Mouse (Mus musculus) embryonic facial prominence, embryonic 12.5 days (tissue): ENCODE results near the gene Lrrtm1. TPM values are rescaled to one million over a fixed set of nuclear protein-coding genes. Genes with fewer than 3 reads are reported as not detected.

Source experiments
- ATAC-seq: fragments of 200-750 bp; cut with Nextera tagmentation; 2 replicates; pipeline ENCODE4 v1.8.0; 2017; ENCODE audit not compliant: insufficient number of reproducible peaks, insufficient read depth, low FRiP score, low TSS enrichment
- H3K27ac ChIP-seq: fragments of 300-500 bp; sonication (generic); 2 replicates; pipeline ENCODE4 v1.5.1; 2016; ENCODE audit warnings: mild to moderate bottlenecking
- H3K27me3 ChIP-seq: fragments of 300-500 bp; sonication (generic); 2 replicates; pipeline ENCODE4 v1.6.1; 2016; ENCODE audit warnings: mild to moderate bottlenecking, moderate library complexity
- H3K36me3 ChIP-seq: fragments of 300-500 bp; sonication (generic); 2 replicates; pipeline ENCODE4 v1.6.1; 2016; ENCODE audit warnings: mild to moderate bottlenecking
- H3K4me1 ChIP-seq: fragments of 300-500 bp; sonication (generic); 2 replicates; pipeline ENCODE4 v1.6.1; 2016
- H3K4me2 ChIP-seq: fragments of 300-500 bp; sonication (generic); replicated peaks from 2 replicates; pipeline ENCODE4 v1.6.1; 2016; ENCODE audit warnings: mild to moderate bottlenecking, moderate library complexity
- H3K4me3 ChIP-seq: fragments of 300-500 bp; sonication (generic); 2 replicates; pipeline ENCODE4 v1.5.1; 2016; ENCODE audit warnings: mild to moderate bottlenecking
- H3K9ac ChIP-seq: fragments of 300-500 bp; sonication (generic); 2 replicates; pipeline ENCODE4 v1.6.1; 2016; ENCODE audit warnings: mild to moderate bottlenecking, moderate library complexity
- H3K9me3 ChIP-seq: fragments of 300-500 bp; sonication (generic); 2 replicates; pipeline ENCODE4 v1.6.1; 2016; ENCODE audit warnings: mild to moderate bottlenecking, moderate library complexity
- WGBS: fragments of 180-500 bp; shearing (Covaris S2); methylation state at CpG from one replicate; pipeline ENCODE4 v1.1.7; 2016; 5-methylcytosine and 5-hydroxymethylcytosine counted together
- polyA plus RNA-seq: library from polyadenylated mRNA; unstranded; fragments of >200 nt; fragmentation: Nextera tagmentation; extraction: Ambion mirVana; gene quantifications from 2 replicates; pipeline ENCODE4 v1.2.1, GENCODE M21; 2016

The Lrrtm1 gene
- 12.5 and 16.4 TPM in 2 replicates for polyA plus RNA-seq

DNA sequence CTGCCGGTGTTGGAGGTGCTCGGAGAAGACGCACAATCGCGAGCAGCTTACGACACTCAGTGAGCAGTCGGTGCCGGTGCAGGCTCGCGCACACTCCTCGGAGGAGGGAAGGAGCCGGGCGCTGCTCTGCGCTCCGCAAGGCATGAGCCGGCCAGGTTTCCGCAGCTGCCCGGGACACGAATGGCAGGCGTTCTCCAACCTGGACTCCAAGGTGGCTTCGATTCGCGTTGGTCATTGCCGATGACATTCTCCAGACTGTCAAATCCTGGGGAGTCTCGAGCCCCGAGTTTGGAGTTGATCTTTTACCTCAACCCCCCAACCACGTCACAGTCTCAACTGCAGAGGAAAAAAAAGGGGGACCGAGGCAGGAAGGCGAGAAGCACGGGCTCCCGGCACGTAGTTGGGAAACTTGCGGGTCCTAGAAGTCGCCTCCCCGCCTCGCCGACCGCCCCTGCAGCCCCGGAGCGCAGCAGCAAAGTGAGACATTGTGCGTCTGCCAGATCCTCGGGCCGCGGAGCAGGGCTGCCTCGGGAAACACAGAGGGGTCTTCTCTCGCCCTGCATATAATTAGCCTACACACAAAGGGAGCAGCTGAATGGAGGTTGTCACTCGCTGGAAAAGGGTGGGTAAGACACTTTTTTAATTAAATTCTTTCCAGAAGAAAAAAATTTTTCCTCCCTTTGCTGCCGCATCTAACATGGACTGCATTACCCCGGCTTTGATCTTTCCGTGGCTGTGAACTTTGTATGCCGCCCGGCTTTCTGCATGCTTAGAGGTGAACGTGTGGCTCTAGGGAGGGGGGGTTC lies at the start of gene Lrrtm1:
Gene Lrrtm1, plus strand, starts transcription at position 89 of the 806 bp plus-strand sequence.
- peak within 1 kb of the TSS; percentile 98 for H3K4me2 ChIP-seq
- H3K4me1 ChIP-seq, result peaks cover 8% of the 10 kb centered on the region
- peak within 1 kb of the TSS; percentile 50 for H3K4me3 ChIP-seq
- H3K27ac ChIP-seq, result no peak within 1 kb of the TSS
- H3K9me3 ChIP-seq, result no peaks in the 10 kb centered on the region
- H3K9ac ChIP-seq, result peak within 1 kb of the TSS; percentile 43
- peak; percentile 88 for ATAC-seq
- H3K27me3 ChIP-seq, result peaks cover 43% of the 10 kb centered on the region
- no peaks in the 10 kb centered on the region for H3K36me3 ChIP-seq
- under 1% methylated on average over 53 of the region's 53 CpGs for WGBS

DNA sequence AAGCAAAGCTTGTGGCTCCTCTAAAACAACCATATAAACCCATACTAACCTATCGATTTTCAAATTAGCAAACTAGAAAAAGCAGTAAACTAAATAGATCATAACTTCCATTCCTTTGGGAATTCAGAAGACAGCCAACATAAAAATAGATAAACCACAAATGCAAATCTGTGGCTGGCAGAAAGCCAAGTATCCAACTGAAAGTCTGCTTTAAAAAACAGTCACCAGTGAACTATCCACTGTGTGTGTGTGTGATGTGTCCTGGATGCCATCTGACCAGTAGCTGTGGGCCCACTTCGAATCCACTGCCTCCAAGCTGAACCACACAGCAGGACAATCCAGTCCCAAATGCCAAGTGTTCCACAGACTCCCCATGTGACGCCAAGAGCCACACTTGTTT lies 45.8 kb upstream of the Lrrtm1 start:
- no peak overlapping the region for H3K9ac ChIP-seq
- H3K27ac ChIP-seq, result no peak overlapping the region
- H3K27me3 ChIP-seq, result no peaks in the 10 kb centered on the region
- no peaks in the 10 kb centered on the region for H3K4me1 ChIP-seq
- no peak overlapping the region for H3K4me3 ChIP-seq
- WGBS, result 85% methylated on average over 3 of the region's 3 CpGs
- no peaks in the 10 kb centered on the region for H3K9me3 ChIP-seq
- H3K4me2 ChIP-seq, result no peak overlapping the region
- H3K36me3 ChIP-seq, result no peaks in the 10 kb centered on the region
- ATAC-seq, result no peak

DNA sequence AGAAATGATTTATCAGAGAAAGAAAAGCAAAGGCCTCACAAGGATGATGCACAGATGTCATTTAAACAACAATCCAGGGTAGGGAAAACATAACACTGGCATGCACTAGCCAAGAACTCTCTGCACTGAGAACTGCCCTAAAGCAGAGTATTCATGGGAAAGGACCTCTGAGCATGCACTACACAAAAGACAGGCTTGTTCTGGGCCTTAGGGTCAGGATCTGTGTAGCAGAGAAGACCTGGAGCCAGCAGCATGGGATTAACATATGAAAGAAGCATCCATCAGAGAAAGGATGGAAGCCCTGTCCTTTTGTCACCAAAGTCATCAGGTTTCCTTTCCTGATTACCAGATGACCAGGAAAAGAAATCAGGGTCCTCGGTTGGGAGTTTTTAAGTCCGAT lies 43.1 kb upstream of the Lrrtm1 start:
- H3K36me3 ChIP-seq, result no peaks in the 10 kb centered on the region
- WGBS, result 46% methylated on average over 2 of the region's 2 CpGs
- no peak overlapping the region for H3K4me3 ChIP-seq
- H3K9ac ChIP-seq, result no peak overlapping the region
- H3K27me3 ChIP-seq, result no peaks in the 10 kb centered on the region
- no peaks in the 10 kb centered on the region for H3K4me1 ChIP-seq
- ATAC-seq, result no peak
- H3K9me3 ChIP-seq, result no peaks in the 10 kb centered on the region
- no peak overlapping the region for H3K4me2 ChIP-seq
- no peak overlapping the region for H3K27ac ChIP-seq

DNA sequence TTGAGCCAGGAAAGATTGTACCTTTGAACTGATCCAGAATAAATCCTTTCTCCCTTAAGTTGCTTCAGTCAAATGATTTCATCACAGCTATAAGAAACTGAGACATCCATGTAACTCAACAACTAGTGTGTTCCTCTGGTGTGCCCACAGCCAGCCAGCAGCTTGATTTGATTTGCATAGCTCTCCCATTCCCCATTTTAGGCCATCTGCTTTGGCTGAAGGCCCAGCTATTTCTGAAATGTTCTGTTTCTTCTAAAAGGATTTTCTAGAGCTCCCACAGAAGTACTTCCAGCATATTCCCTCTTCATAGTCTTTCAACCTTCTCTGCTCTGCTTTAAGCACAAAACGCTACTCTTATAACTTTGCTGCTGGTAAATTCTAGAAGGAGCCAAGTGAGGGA lies 33.3 kb upstream of the Lrrtm1 start:
- 87% methylated on average over 1 of the region's 1 CpGs for WGBS
- no peak for ATAC-seq
- Histone ChIP-seq H3K4me3 (no peak overlapping the region), H3K27ac (no peak overlapping the region), H3K36me3 (no peaks in the 10 kb centered on the region), H3K4me1 (no peaks in the 10 kb centered on the region), H3K9me3 (no peaks in the 10 kb centered on the region), H3K9ac (no peak overlapping the region), H3K27me3 (no peaks in the 10 kb centered on the region), H3K4me2 (no peak overlapping the region)

DNA sequence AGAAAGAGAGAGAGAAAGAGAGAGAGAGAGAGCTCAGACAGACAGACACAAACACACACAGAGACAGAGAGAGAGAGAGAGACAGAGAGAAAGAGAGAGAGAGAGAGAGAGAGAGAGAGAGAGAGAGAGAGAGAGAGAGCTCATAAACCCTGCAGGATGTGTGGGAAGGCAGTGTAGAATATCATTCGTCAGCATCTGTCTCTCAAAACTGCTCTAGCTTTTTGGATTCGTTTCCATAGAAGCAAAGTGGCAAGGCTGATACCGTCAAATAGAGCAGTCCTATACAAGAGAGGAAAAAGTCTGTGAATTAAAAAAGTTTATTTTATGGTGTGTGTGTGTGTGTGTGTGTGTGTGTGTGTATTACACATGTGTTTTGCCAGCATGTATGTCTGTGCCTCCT lies 32.6 kb upstream of the Lrrtm1 start:
- ATAC-seq, result no peak
- H3K36me3 ChIP-seq, result no peaks in the 10 kb centered on the region
- H3K4me1 ChIP-seq, result no peaks in the 10 kb centered on the region
- no peak overlapping the region for H3K27ac ChIP-seq
- H3K4me3 ChIP-seq, result no peak overlapping the region
- WGBS, result 78% methylated on average over 3 of the region's 3 CpGs
- no peaks in the 10 kb centered on the region for H3K27me3 ChIP-seq
- no peak overlapping the region for H3K9ac ChIP-seq
- no peaks in the 10 kb centered on the region for H3K9me3 ChIP-seq
- no peak overlapping the region for H3K4me2 ChIP-seq

DNA sequence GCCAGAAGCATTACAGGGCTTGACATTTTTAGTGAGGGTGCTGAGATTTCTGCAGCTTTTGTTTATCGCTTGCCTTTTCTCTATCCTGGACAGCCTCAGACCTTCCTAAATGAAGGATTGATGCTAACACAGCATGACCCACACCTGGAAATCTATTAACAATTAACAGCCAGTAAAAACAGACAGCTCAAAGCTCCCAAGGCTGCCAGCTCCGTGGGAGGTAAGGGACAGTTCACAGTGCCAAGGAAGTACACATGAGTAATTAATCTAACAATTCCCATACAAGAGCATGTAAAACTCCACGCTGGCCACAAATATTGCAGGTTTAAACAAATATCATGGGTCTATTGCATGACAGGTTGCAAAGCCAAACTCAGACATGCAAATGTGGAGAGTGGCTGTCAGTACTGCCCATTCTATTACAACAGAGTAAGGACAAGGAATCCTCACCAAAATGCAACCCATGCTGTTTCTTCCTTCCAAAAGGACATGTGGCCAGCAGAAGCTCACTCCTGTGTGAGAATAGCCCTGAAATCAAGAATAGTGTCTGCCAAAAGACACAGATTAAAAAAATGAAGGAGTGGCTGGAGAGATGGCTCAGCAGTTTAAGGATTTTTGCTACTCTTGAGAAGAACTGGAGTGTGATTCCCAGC lies 28.6 kb upstream of the Lrrtm1 start:
- H3K4me3 ChIP-seq, result no peak overlapping the region
- no peaks in the 10 kb centered on the region for H3K36me3 ChIP-seq
- no peaks in the 10 kb centered on the region for H3K27me3 ChIP-seq
- H3K9me3 ChIP-seq, result no peaks in the 10 kb centered on the region
- ATAC-seq, result no peak
- WGBS, result 42% methylated on average over 3 of the region's 3 CpGs
- H3K27ac ChIP-seq, result no peak overlapping the region
- H3K9ac ChIP-seq, result no peak overlapping the region
- H3K4me1 ChIP-seq, result no peaks in the 10 kb centered on the region
- H3K4me2 ChIP-seq, result no peak overlapping the region

DNA sequence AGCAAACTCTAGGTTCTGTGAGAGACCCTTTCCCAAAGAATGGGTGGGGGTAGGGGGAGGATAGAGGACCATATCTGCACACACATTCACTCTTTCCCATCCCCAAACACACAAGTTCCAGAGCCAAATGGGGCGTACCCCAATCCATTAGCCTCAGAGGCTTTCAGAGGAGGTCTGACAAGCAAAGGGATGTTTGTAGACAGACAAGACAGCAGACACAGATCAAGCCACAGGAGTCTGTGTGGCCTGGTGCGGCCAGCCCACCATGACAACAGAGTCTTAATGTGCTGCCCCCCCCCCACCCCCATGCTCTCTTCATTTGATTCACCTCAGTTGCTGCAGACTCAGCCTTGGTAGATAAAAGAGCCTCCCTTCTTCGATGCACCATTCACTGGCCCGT lies 27.2 kb upstream of the Lrrtm1 start:
- Histone ChIP-seq H3K9me3 (no peaks in the 10 kb centered on the region), H3K9ac (no peak overlapping the region), H3K27ac (no peak overlapping the region), H3K4me2 (no peak overlapping the region), H3K4me3 (no peak overlapping the region), H3K27me3 (no peaks in the 10 kb centered on the region), H3K36me3 (no peaks in the 10 kb centered on the region), H3K4me1 (no peaks in the 10 kb centered on the region)
- ATAC-seq, result no peak
- 76% methylated on average over 4 of the region's 4 CpGs for WGBS

DNA sequence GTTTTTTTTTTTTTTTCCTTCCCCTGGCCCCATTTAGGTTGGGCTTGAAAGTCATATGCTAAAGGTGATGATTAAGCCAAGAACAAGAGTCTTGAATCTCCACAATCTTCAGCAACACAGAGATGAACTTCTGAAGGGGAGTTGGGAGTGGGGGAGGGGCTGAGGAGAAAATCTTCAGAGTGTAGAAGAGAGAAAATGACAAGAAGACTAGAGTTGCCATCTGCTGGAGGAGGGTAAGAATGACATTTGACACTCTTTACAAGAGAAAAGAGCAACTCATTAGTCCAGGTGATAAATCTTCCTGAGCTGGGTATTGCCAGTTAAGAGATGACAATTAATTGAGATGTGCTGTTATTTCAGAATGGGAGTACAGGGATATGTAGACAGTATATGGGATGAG lies 23.6 kb upstream of the Lrrtm1 start:
- ATAC-seq, result no peak
- no peak overlapping the region for H3K4me2 ChIP-seq
- no peak overlapping the region for H3K27ac ChIP-seq
- H3K36me3 ChIP-seq, result no peaks in the 10 kb centered on the region
- H3K4me3 ChIP-seq, result no peak overlapping the region
- no peaks in the 10 kb centered on the region for H3K27me3 ChIP-seq
- H3K4me1 ChIP-seq, result no peaks in the 10 kb centered on the region
- H3K9me3 ChIP-seq, result no peaks in the 10 kb centered on the region
- H3K9ac ChIP-seq, result no peak overlapping the region

DNA sequence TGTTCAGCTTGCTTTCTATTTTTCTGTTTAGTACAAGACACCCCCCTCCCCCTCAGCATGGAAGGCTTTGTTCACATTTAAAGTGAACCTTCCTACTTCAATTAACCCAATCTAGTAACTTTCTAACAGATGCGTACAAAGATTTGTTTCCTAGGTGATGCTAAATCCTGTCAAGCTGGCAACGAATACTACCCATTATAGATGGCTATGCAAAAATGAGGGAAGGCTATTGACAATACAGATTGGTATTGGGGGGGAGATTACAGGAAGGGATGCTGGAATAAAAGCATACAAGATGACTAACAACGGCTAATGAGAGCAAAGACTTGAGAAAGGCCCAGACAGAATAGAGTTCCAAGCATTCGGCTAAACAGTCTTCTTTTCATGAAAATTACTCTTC lies 21.7 kb upstream of the Lrrtm1 start:
- H3K4me2 ChIP-seq, result no peak overlapping the region
- H3K4me3 ChIP-seq, result no peak overlapping the region
- no peak for ATAC-seq
- H3K27me3 ChIP-seq, result no peaks in the 10 kb centered on the region
- H3K27ac ChIP-seq, result no peak overlapping the region
- 74% methylated on average over 4 of the region's 4 CpGs for WGBS
- no peaks in the 10 kb centered on the region for H3K4me1 ChIP-seq
- no peak overlapping the region for H3K9ac ChIP-seq
- H3K9me3 ChIP-seq, result no peaks in the 10 kb centered on the region
- H3K36me3 ChIP-seq, result no peaks in the 10 kb centered on the region

DNA sequence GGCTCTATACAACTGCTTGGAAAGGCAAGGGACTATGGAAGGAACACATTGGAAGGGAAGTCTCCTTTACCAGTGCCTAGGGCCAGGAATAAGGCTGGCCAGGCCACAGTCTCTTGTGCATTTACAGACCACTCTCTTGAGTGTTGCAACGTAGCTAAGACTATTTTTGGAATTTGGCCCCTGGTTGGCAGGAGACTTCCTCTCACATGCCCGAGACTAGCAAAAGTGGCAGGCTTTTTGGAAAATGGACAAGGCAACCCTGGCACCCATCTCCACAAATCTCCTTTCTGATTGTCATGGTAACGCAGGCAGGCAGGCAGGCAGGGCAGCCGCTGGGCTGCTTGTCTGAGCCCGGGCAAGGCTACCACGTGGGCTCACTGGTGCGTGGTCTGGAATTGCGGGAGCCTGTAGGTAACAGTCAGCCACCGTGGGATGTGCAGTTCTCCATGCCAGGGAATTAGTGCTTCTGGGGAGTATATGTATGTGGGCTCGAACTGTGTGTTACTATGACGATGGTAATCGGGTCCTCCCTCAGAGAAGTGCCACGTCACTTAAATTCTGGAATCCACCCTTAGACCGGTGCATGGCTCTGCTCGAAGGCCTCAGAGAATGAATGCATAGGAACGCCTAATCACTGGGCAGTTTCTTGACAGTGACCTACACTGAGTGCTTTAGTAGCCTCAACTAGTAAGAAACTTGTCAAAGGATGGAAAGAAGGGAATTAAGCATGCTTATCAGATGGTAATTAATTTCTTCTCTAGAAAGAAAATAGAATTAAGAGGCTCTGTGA lies 19.4 kb upstream of the Lrrtm1 start:
- Histone ChIP-seq H3K4me1 (no peaks in the 10 kb centered on the region), H3K4me2 (no peak overlapping the region), H3K4me3 (no peak overlapping the region), H3K36me3 (no peaks in the 10 kb centered on the region), H3K9ac (no peak overlapping the region), H3K9me3 (no peaks in the 10 kb centered on the region), H3K27me3 (no peaks in the 10 kb centered on the region), H3K27ac (no peak overlapping the region)
- ATAC-seq, result no peak
- 67% methylated on average over 16 of the region's 16 CpGs for WGBS

DNA sequence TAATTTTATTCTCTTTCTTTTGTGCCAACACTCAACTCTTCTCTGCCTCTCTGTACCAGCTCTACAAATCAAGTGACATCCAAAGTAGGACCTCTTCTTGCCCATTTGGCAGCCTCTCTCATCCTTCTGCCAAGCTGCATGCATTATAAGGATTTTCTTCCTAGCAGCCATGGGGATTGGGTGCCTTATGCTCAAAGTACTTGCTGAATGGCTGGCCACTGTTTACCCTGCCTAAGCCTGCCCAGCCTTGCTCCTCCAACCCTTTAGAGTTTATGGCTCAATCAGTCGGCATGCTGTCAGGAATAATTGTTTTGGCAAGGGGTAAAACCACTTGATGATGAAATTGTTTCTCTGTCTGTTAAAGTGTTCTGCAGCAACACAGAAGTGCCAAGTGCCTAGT lies 2.1 kb upstream of the Lrrtm1 start:
- no peak overlapping the region for H3K27ac ChIP-seq
- H3K9me3 ChIP-seq, result no peaks in the 10 kb centered on the region
- 42% methylated on average over 1 of the region's 1 CpGs for WGBS
- ATAC-seq, result no peak
- H3K27me3 ChIP-seq, result peaks cover 29% of the 10 kb centered on the region
- no peaks in the 10 kb centered on the region for H3K36me3 ChIP-seq
- no peak overlapping the region for H3K4me3 ChIP-seq
- no peak overlapping the region for H3K9ac ChIP-seq
- H3K4me1 ChIP-seq, result peaks cover 8% of the 10 kb centered on the region
- no peak overlapping the region for H3K4me2 ChIP-seq
